Mouse (Mus musculus) left cerebral cortex, adult 8-10 months (tissue): Measurements from ENCODE around the gene Cyp2t4. TPM values are rescaled to one million over a fixed set of nuclear protein-coding genes. Genes with fewer than 3 reads are reported as not detected.

Experiments used
- DNase-seq, 2 experiments: peaks; one replicate each; pipeline ENCODE4 v3.0.0; 2022; ENCODE audit warnings: low spot score in 2 of 2
- total RNA-seq, 4 experiments: library from RNA; stranded (reverse); gene quantifications; 2 replicates each; pipeline ENCODE4 v1.2.4; 2022

The Cyp2t4 gene
- total RNA-seq, 4 experiments from 2014 or later = not detected

- DNase-seq = no peak
Observed at GRCm38 (mm10) chr7:27160921-27161320, 7.4 kb downstream of the Cyp2t4 start.

DNA sequence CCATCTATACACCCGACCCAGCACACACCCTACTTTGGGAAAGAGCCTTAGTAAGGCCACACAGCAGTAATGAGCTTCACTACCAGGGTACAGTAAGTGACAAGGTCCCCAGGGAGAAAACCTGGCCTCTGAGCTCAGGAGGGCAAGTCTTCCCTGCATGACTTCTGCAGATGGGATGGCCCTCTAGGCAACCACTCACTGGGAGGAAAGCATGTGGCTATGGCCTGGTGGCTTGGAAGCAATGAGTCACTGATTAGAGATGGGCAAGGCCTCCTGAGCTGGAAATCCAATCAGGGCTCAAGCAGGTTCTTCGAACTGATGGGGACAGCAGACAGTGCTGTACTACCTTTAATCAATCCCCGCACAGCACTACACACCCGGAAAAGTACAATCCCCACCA is 8.2 kb downstream of the Cyp2t4 start:
- no peak for DNase-seq

GRCm38 (mm10) chr7:27162780-27163449 is 9.4 kb downstream of the Cyp2t4 start:
- no peak for DNase-seq

DNA sequence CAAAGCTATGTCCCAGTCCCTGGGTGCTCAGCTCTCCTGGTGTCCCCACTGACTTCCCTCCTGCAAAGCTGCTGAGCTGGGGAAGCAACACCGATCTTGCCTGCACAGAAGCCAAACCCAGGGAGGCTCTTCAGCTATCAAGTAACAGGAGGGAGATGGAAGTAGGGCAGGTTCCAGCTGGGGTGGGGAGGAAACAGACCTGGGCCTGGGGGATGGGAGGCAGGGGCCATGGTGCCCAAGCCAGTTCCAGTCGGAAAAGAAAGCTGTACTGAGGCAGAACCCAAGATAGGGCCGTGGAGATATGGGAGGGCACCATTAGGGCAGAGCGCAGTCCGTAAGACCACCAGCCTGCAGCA is 9.9 kb downstream of the Cyp2t4 start:
- DNase-seq = no peak

- DNase-seq = no peak
Observed at GRCm38 (mm10) chr7:27164112-27164947, 10.8 kb downstream of the Cyp2t4 start.

GRCm38 (mm10) chr7:27165007-27165655 is 11.6 kb downstream of the Cyp2t4 start:
- peak in 1 of 2 experiments; percentile 50 for DNase-seq

DNA sequence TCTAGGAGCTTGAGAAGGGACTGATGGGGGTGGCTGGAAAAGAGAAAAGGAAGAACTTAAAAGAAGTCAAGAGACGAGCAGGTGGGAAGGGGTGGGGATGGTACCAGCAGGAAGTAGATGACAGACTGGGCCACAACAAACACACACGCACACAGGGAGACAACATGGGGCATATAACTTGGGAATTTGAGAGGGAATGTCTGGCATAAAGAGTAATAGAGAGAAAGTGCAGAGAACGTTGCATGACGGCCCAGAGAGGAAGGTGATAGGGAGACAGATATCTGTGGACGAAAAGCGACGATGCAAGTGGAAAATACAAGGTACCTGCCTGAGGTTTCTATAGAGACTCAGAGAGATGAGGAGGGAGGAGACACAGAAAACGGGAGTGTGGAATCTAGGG is 12.2 kb downstream of the Cyp2t4 start:
- no peak for DNase-seq

DNA sequence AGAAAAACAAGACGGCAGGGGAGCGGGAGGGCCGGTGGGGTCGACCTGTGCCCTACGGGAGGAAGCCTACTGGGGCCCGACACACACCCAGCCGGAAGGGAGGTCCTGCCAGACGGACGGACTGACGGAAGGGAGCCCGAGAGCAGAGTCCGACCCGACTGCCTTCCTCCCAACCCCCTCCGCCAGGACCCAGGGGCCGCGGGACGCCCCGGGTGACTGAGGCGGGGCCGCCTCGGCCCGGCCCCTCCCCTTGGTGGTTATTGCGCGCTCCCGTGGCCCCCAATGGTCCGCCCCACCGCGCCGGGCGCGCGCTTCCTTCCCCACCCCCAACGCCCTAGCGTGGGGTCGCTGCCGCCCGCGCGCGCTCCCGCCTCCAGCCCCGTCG is 12.7 kb downstream of the Cyp2t4 start:
- DNase-seq = peak; percentile 45 to 73

GRCm38 (mm10) chr7:27166614-27167474 is 13.3 kb downstream of the Cyp2t4 start, which contains the start of gene Egln2:
Gene Egln2, minus strand, starts transcription at chr7:27166802.
- peak; percentile 88 to 94 for DNase-seq

- DNase-seq = no peak
Observed at GRCm38 (mm10) chr7:27167475-27168094, 14.1 kb downstream of the Cyp2t4 start.

DNA sequence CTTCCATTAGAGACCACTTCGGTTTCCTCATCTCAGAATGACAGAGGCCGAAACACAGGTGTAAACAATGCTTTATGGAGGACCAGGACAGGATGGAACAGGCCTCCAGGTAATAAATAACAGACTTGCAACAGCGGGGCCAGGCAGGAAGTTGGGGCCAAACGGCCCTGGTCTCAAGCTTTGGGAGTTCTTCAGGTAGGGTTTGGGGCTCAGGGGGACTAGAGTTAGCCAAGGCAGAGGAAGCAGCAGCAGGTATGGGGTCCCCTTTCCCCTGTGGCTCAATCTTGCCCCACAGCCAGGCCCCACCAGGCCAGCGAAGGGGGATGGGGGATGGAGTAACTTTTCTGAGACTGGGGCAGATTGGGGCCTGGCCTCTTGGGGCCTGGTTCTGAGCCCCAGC is 14.9 kb downstream of the Cyp2t4 start:
- no peak for DNase-seq

GRCm38 (mm10) chr7:27170981-27171380 is 17.5 kb downstream of the Cyp2t4 start:
- no peak for DNase-seq

DNA sequence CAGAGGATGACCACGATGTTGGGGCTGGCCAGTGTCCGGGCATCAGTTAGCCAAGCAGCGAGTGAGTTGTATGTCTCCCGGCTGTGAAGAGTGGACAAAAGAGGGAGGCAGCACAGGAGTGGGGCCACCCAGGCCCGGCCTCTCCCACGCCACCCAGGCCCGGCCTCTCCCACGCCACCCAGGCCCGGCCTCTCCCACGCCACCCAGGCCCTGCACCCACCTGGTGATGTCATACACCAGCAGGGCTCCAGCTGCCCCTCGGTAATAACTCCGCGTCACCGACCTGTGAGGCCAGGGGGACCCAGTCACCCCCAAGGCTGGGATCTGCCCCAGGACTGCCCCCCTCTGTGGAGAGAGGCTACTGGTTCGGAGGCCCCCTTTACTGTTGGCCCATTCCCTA is 21.0 kb downstream of the Cyp2t4 start:
- no peak for DNase-seq

- no peak for DNase-seq
Observed at GRCm38 (mm10) chr7:27174896-27175295, 21.4 kb downstream of the Cyp2t4 start.

DNA sequence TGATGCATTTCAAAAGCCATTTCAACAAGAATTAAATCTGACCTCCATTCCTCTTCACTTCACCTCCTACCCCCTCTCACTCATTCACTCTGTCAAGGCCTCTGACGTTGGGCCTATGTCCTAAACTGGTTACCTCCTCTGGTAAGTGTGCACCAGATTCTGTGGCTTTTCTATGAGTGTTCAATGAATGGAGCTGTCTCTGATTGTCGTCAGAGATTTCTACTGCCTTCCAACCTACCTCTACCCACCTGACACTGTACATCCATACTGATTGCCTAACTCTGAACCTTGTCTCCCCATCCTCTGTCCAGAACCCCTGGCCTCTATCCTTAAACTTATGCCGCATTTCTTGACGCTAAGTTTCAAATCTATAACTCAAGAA is 24.4 kb downstream of the Cyp2t4 start:
- no peak for DNase-seq

DNA sequence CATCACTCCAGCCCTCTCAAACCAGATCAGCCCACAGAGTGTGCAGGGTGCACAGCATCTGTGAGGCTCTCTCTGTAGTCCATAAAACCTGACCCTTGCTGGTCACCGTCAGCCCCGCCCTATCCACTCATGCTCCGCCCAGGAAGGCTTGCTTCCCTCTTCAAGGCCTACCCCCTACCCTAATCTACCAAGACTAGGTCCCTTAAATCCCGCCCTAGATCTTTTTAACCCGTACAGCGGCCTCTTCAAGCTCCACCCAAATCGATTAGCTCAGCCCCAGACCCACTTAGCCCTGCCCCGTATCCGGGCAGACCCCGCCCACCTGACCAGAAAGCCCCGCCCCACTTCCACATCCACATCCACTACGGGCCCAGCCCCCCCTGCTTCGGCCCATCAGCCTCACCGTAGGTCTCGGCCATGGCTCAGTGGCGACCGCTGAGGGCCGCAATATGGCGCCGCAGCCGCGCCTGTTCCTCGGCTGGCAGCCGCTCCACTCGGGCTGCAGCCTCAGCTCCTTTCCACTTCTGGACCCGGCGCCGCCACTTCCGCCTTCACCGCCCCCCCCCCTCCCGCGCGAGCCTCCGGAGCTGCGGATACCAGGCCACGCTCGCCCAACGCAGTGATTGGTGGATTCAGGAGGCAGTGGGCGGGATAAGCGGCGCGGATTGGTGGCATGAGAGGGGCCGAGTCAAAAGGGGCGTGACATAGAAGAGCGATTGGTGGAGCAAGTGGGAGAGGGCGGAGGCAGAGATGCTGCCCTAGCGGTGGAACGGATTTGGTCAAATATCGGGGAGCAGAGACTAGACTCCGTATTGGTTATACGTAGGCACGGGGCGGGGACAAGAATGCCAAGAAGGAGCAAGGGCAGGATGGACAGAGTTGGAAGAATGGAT is 25.1 kb downstream of the Cyp2t4 start, which contains the start of gene Rab4b:
Gene Rab4b (minus strand): TSS at position 573 of the 893 bp plus-strand sequence.
- DNase-seq = peak; percentile 98 to 99

DNA sequence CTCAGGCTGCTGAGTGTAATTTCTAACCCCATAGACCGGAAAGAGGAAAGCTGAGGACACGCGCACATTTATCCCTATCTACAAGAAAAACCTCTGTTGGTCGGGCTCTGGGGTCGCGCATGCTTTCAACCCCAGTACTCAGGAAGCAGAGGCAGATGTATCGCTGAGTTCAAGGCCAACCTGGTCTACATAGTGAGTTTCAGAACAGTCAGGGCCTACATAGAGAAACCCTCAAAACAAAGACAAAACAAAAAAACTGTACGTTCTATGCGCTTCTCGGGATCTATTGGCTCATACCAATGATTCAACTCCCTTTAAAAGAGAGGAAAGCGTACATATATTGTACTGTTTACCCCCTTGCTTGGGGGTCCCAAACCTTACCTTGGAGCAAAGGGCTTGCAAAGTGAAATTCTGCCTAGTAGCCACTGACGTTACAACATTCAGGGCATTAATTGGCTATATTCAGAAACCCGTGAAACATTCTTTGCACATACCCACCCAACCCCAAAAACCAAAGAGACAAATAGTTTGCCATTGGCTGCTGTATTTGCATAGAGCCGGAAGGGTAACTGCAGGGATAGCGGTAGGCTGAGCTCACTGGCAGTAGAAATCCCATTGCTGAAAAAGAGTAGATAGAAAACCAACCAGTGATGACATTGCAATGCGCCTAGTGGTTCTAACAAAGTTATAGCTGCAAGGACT is 25.9 kb downstream of the Cyp2t4 start:
- no peak for DNase-seq

DNA sequence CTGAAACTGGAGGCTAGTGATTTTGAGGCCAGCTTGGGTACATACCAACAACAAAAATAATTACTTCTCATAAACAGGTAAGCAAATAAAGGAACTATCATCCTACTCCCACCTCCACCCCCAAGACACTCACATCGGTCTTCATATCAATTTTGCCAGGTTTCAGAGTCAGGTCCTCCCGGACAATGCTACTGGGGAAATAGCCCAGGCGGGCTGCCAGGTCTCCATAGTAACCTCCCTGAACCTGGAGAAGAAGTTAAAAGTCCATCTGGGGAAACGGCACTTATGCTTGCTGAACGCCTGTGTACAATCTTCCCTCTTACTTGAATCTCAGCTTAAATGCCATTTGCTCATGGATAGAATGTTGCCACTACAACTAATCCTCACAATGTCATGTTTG is 26.5 kb downstream of the Cyp2t4 start:
- no peak for DNase-seq
